Mouse (Mus musculus): ENCODE results near the gene 1700028P14Rik. TPM values are rescaled to one million over a fixed set of nuclear protein-coding genes. Genes with fewer than 3 reads are reported as not detected.

1700028P14Rik gene
- not detected in 2 replicates for polyA plus RNA-seq (2015; fragmentation: Nextera tagmentation; extraction: Ambion mirVana)

DNA sequence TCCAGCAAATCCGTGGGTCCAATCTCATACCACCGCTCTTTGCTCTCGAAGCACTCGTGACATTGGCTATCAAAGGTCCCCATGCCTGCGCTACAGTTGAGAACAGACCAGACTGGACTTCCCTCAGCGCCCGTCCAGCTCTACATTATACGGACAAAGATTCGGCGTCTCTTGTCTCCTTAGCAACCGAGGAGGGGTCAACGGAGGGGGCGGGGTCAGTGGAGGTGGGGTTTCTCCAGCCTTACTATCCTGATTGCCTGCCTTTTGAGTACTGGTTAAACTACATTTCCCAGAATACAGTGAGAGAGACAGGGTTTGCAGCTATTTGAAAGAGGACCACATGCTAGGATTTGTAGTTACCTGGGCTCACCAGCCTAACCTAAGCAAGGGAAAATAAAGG lies at the start of gene 1700028P14Rik:
1700028P14Rik (minus strand) TSS at position 169 of the 400 bp plus-strand sequence.
- Histone ChIP-seq H3K36me3 (ENCODE audit: control insufficient read depth, insufficient read depth, low read length) (no peaks in the 10 kb centered on the region), H3K9me3 (ENCODE audit: control insufficient read depth, low read length) (no peaks in the 10 kb centered on the region), H3K27me3 (ENCODE audit: control insufficient read depth, insufficient read depth, low read length) (no peaks in the 10 kb centered on the region), H3K4me3 (ENCODE audit: low read depth, low read length) (no peak within 1 kb of the TSS), H3K9ac (ENCODE audit: low read length) (no peak within 1 kb of the TSS), H3K27ac (replicated peaks) (no peak within 1 kb of the TSS), H3K4me1 (replicated peaks; ENCODE audit: control insufficient read depth, insufficient read depth) (no peaks in the 10 kb centered on the region), H3K4me2 (replicated peaks; ENCODE audit: low read depth) (0 out of 2 replicates have a peak within 1 kb of the TSS, but pooled peaks have one; percentile 3)
- peak; percentile 71 for DNase-seq (ENCODE audit: low spot score)
- WGBS: 7% methylated on average over 13 of the region's 13 CpGs
- TF ChIP-seq CTCF (IDR thresholded peaks at IDR 0.05; ENCODE audit: low read depth) (no peak), EP300 (optimal IDR thresholded peaks at IDR 0.05) (no peak)
- peak; percentile 65 for ATAC-seq (ENCODE audit: low FRiP score, low TSS enrichment)

DNA sequence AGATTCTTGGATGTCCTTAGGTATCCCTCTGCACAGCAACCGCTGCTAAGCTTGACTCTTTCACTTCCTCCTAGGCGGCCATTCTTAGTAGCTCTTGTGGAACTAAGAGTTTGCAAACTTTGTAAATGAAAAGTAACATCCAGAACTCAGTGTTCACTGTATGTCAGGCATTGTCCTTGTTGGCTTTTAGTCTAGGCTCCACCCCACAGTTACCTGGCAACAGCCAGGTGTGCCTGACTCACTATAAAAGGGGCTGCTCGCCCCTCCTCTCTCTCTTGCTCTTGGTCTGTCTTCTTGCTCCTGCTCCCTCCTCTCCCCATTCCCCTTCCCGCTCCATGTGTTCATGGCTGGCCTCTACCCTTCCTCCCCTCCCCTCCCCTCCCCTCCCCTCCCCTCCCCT lies 46.5 kb upstream of the 1700028P14Rik start:
- no peak overlapping the region for H3K27ac ChIP-seq (replicated peaks)
- TF ChIP-seq EP300 (optimal IDR thresholded peaks at IDR 0.05) (no peak), CTCF (IDR thresholded peaks at IDR 0.05; ENCODE audit: low read depth) (no peak)
- DNase-seq (ENCODE audit: low spot score) (no peak), ATAC-seq (ENCODE audit: low FRiP score, low TSS enrichment) (no peak)
- no peaks in the 10 kb centered on the region for H3K4me1 ChIP-seq (replicated peaks; ENCODE audit: control insufficient read depth, insufficient read depth)
- H3K4me2 ChIP-seq (replicated peaks; ENCODE audit: low read depth): no peak overlapping the region
- no peaks in the 10 kb centered on the region for H3K9me3 ChIP-seq (ENCODE audit: control insufficient read depth, low read length)
- peaks cover 10% of the 10 kb centered on the region; the same call in 1 of the 2 replicates for H3K36me3 ChIP-seq (ENCODE audit: control insufficient read depth, insufficient read depth, low read length)
- H3K9ac ChIP-seq (ENCODE audit: low read length): no peak overlapping the region
- H3K4me3 ChIP-seq (ENCODE audit: low read depth, low read length): no peak overlapping the region
- 86% methylated on average over 4 of the region's 4 CpGs for WGBS
- H3K27me3 ChIP-seq (ENCODE audit: control insufficient read depth, insufficient read depth, low read length): no peaks in the 10 kb centered on the region

DNA sequence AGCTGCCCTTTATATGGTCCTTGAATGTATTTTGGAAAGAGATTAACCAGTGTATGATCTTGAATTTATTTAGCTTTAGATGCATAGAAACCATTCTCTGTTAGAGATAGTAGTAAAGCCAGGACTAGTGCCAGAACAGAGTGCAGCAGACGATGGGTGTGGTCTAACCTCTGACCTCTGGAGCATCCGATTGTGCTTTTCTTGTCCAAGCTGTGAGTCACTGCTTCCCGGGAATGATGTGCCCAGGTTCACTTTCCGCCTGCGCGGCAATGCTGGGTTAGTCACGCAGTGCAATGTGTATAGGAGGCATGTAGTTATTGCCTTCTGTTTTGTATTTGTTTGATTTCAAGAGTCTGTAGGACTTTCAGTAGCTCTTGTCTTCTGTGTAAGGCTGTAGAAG lies 45.8 kb upstream of the 1700028P14Rik start:
- H3K9me3 ChIP-seq (ENCODE audit: control insufficient read depth, low read length): no peaks in the 10 kb centered on the region
- WGBS: 62% methylated on average over 7 of the region's 7 CpGs
- TF ChIP-seq CTCF (IDR thresholded peaks at IDR 0.05; ENCODE audit: low read depth) (no peak), EP300 (optimal IDR thresholded peaks at IDR 0.05) (no peak)
- no peak overlapping the region for H3K9ac ChIP-seq (ENCODE audit: low read length)
- H3K4me1 ChIP-seq (replicated peaks; ENCODE audit: control insufficient read depth, insufficient read depth): no peaks in the 10 kb centered on the region
- H3K4me2 ChIP-seq (replicated peaks; ENCODE audit: low read depth): no peak overlapping the region
- H3K36me3 ChIP-seq (ENCODE audit: control insufficient read depth, insufficient read depth, low read length): peaks cover 10% of the 10 kb centered on the region; the same call in 1 of the 2 replicates
- no peak overlapping the region for H3K27ac ChIP-seq (replicated peaks)
- no peaks in the 10 kb centered on the region for H3K27me3 ChIP-seq (ENCODE audit: control insufficient read depth, insufficient read depth, low read length)
- H3K4me3 ChIP-seq (ENCODE audit: low read depth, low read length): no peak overlapping the region
- ATAC-seq (ENCODE audit: low FRiP score, low TSS enrichment) (no peak; the same call in 1 of the 2 replicates), DNase-seq (ENCODE audit: low spot score) (no peak)

DNA sequence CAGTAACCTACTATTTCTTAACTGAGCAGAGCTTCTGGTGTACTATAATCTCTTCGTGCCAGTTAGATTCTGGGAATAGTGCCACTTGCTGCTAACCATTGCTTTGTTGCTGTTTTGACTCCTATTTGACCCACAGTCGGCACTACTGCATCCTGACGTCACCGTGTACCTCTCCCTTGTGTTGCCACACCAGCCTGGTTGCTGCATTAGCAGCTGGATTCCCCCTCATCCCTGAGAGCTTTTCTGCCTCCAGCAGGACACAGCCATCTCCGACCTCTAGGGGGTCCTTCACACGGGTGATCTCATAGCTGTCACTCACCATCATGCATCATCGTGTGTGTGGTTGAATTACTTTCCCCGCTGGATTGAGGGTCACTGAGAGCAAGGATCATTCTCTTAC lies 45.2 kb upstream of the 1700028P14Rik start:
- no peak for TF ChIP-seq EP300 (optimal IDR thresholded peaks at IDR 0.05)
- no peak for TF ChIP-seq CTCF (IDR thresholded peaks at IDR 0.05; ENCODE audit: low read depth)
- 70% methylated on average over 8 of the region's 8 CpGs for WGBS

DNA sequence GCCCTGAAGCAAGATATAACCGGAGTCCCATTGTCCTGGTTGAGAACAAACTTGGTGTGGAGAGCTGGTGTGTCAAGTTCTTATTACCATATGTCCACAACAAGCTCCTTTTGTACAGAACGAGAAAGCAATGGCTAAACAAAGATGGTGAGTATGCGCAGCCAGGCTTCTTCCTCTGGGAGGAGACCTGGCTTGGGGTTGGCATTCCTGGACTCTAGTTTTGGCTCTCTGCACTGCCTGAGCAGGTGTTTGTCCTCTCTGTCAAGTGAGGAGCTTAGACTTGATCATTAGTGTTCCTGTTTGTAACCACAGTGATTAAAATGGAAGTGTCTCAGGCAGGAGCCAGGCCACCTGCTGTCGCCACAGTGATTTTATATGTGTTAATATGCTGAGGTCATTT lies 41.7 kb upstream of the 1700028P14Rik start:
- Histone ChIP-seq H3K36me3 (ENCODE audit: control insufficient read depth, insufficient read depth, low read length) (peaks cover 10% of the 10 kb centered on the region; the same call in 1 of the 2 replicates), H3K4me2 (replicated peaks; ENCODE audit: low read depth) (no peak overlapping the region), H3K4me3 (ENCODE audit: low read depth, low read length) (no peak overlapping the region), H3K9ac (ENCODE audit: low read length) (no peak overlapping the region), H3K4me1 (replicated peaks; ENCODE audit: control insufficient read depth, insufficient read depth) (no peaks in the 10 kb centered on the region), H3K27me3 (ENCODE audit: control insufficient read depth, insufficient read depth, low read length) (no peaks in the 10 kb centered on the region), H3K9me3 (ENCODE audit: control insufficient read depth, low read length) (no peaks in the 10 kb centered on the region), H3K27ac (replicated peaks) (no peak overlapping the region)
- DNase-seq (ENCODE audit: low spot score): no peak
- no peak for ATAC-seq (ENCODE audit: low FRiP score, low TSS enrichment)
- WGBS: 54% methylated on average over 4 of the region's 4 CpGs
- TF ChIP-seq CTCF (IDR thresholded peaks at IDR 0.05; ENCODE audit: low read depth): no peak
- no peak for TF ChIP-seq EP300 (optimal IDR thresholded peaks at IDR 0.05)

More for the DNA sequence above, 45.2 kb upstream of the 1700028P14Rik start:
- H3K4me3 ChIP-seq (ENCODE audit: low read depth, low read length): no peak overlapping the region
- no peak overlapping the region for H3K27ac ChIP-seq (replicated peaks)
- ATAC-seq (ENCODE audit: low FRiP score, low TSS enrichment) (0 out of 2 replicates have a peak, but pooled peaks have one; percentile 21), DNase-seq (ENCODE audit: low spot score) (no peak)
- no peaks in the 10 kb centered on the region for H3K27me3 ChIP-seq (ENCODE audit: control insufficient read depth, insufficient read depth, low read length)
- H3K9ac ChIP-seq (ENCODE audit: low read length): no peak overlapping the region
- H3K9me3 ChIP-seq (ENCODE audit: control insufficient read depth, low read length): no peaks in the 10 kb centered on the region
- H3K4me2 ChIP-seq (replicated peaks; ENCODE audit: low read depth): no peak overlapping the region
- H3K4me1 ChIP-seq (replicated peaks; ENCODE audit: control insufficient read depth, insufficient read depth): no peaks in the 10 kb centered on the region
- H3K36me3 ChIP-seq (ENCODE audit: control insufficient read depth, insufficient read depth, low read length): peaks cover 10% of the 10 kb centered on the region; the same call in 1 of the 2 replicates

DNA sequence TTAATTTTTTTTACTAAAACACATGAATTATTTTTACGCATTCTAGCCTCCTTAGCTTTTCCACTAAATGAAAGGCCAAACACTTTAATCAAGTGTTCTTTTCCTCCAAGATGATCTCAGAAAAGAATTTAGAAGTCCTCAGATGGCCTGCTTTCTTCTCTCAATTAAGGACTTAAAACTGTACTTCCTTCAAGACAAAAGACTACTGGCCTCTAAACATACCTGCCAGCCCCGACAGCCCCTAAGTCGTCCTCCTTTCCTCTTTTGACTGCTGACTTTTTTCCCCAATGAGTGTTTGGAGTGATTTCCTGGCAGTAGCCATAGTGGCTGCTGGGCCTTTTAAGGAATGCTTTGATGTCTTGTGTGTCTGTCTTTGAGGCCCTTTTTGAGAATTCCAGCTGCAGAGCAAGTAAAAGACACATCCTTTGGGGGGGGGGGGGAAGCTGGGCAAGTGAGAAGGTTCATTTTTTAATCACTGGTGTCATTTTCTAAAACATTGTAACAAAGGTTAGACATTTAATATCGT lies 35.9 kb upstream of the 1700028P14Rik start:
- DNase-seq (ENCODE audit: low spot score) (no peak), ATAC-seq (ENCODE audit: low FRiP score, low TSS enrichment) (no peak)
- Histone ChIP-seq H3K9me3 (ENCODE audit: control insufficient read depth, low read length) (no peaks in the 10 kb centered on the region), H3K4me1 (replicated peaks; ENCODE audit: control insufficient read depth, insufficient read depth) (no peaks in the 10 kb centered on the region), H3K4me2 (replicated peaks; ENCODE audit: low read depth) (no peak overlapping the region; the same call in none of the 2 replicates), H3K36me3 (ENCODE audit: control insufficient read depth, insufficient read depth, low read length) (no peaks in the 10 kb centered on the region), H3K9ac (ENCODE audit: low read length) (no peak overlapping the region), H3K4me3 (ENCODE audit: low read depth, low read length) (peak overlapping the region; percentile 90), H3K27me3 (ENCODE audit: control insufficient read depth, insufficient read depth, low read length) (no peaks in the 10 kb centered on the region), H3K27ac (replicated peaks) (no peak overlapping the region)
- TF ChIP-seq EP300 (optimal IDR thresholded peaks at IDR 0.05): no peak
- TF ChIP-seq CTCF (IDR thresholded peaks at IDR 0.05; ENCODE audit: low read depth): no peak
- 28% methylated on average over 4 of the region's 4 CpGs for WGBS

Measured in stomach, postnatal 0 days (tissue).